Mouse (Mus musculus) Patski (cell line): ENCODE measurements around the gene Cnnm2. TPM values are rescaled to one million over a fixed set of nuclear protein-coding genes. Genes with fewer than 3 reads are reported as not detected.

ENCODE experiments used
- ATAC-seq: fragments of 100-300 bp; one replicate; pipeline ENCODE4 v1.8.0; 2021
- CTCF ChIA-PET: fragments of 350-600 bp; sonication (Branson Sonifier 250); formaldehyde crosslinking; loops from one replicate; lab custom pipeline; 2022; ENCODE audit warnings: inconsistent platforms; lab: Charles Lee
- POLR2A ChIA-PET: fragments of 350-600 bp; sonication (Branson Sonifier 250); formaldehyde crosslinking; loops from one replicate; lab custom pipeline; 2022; ENCODE audit warnings: antibody characterized with exemption, inconsistent platforms; lab: Charles Lee
- DNase-seq: peaks from one replicate; pipeline ENCODE4 v3.0.0-alpha.2; 2011; ENCODE audit warnings: low read depth, low spot score
- H3K27me3 ChIP-seq: fragments of 371-371 bp; one replicate; pipeline ENCODE4 v1.5.1; 2021
- CTCF ChIP-seq: fragments of 100-300 bp; IDR thresholded peaks from one replicate; pipeline ENCODE4 v1.5.1; 2021
- in situ Hi-C: fragments of 300-500 bp; cut with MboI; formaldehyde crosslinking; loops from 3 replicates; pipeline ENCODE4 v1.11.1; 2018; ENCODE audit warnings: low pct_unique_long_range_greater_than_20kb, mixed read lengths
- polyA plus RNA-seq: library from polyadenylated mRNA; unstranded; gene quantifications from one replicate; pipeline ENCODE4 v1.2.3, GENCODE M21; 2021

Cnnm2 gene
- polyA plus RNA-seq, 1 experiment from 2014 or later = 53.2 TPM

- TF ChIP-seq CTCF = no peak
- ATAC-seq (no peak), DNase-seq (no peak)
- ChIA-PET CTCF (interaction anchor here (1.4 kb wide), 1 partner anchor 17 kb away, joined by 3 read pairs; no protein-coding TSS in a partner anchor), POLR2A (no interaction called here)
- peaks cover 49% of the 10 kb centered on the region for H3K27me3 ChIP-seq
- in situ Hi-C loops = no loop called here
These were observed 27.8 kb upstream of the Cnnm2 start for GRCm38 (mm10) chr19:46733626-46734025.

GRCm38 (mm10) chr19:46735241-46735640, 26.2 kb upstream of the Cnnm2 start:
- ChIA-PET CTCF (interaction anchor here (1.4 kb wide), 1 partner anchor 19 kb away, joined by 3 read pairs; no protein-coding TSS in a partner anchor), POLR2A (no interaction called here)
- H3K27me3 ChIP-seq = peaks cover 57% of the 10 kb centered on the region
- in situ Hi-C loops = no loop called here
- no peak for TF ChIP-seq CTCF
- no peak for DNase-seq
- no peak for ATAC-seq

GRCm38 (mm10) chr19:46737106-46737505, 24.3 kb upstream of the Cnnm2 start:
- TF ChIP-seq CTCF = no peak
- ChIA-PET CTCF (interaction anchor here (1.5 to 1.8 kb wide), 2 partner anchors 47 to 64 kb away, joined by 5 to 6 read pairs; partner anchors contain the start of genes Borcs7 and Cyp17a1), POLR2A (no interaction called here)
- ATAC-seq = no peak
- peaks cover 57% of the 10 kb centered on the region for H3K27me3 ChIP-seq
- in situ Hi-C loops = no loop called here
- no peak for DNase-seq

- TF ChIP-seq CTCF = peak; percentile 80
- ChIA-PET CTCF (interaction anchor here (0.7 to 1.8 kb wide), 8 partner anchors 70 to 276 kb away, joined by 3 to 9 read pairs (median 3); no protein-coding TSS in a partner anchor), POLR2A (interaction anchor here (1.0 kb wide), 2 partner anchors 25 to 153 kb away, joined by 3 to 4 read pairs; no protein-coding TSS in a partner anchor)
- no peak for DNase-seq
- no peak for ATAC-seq
- in situ Hi-C loops = loop anchor here (5.0 kb wide), 2 partner anchors 73 to 153 kb away; no protein-coding TSS in a partner anchor
- H3K27me3 ChIP-seq = peaks cover 37% of the 10 kb centered on the region
These were observed 20.9 kb upstream of the Cnnm2 start for GRCm38 (mm10) chr19:46740341-46741008.

DNA sequence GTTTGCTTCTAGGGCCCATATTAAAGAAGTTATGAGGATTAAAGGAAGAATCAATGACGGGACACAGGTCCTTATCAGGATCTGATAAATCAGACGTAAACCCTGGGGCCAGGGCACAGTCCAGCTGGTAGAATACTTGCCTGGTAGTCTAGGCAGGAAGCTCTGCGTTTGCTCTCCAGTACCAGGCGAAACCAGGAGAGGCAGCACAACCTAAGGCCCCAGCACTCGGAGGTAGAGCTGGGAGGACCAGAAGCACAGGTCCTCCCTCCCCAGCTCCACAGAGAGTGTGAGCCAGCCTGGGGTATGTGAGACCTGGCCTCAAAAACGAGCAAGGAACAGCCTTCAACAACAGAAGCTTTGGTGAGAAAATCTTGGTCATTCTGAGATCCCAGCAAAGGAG, 19.8 kb upstream of the Cnnm2 start:
- DNase-seq (no peak), ATAC-seq (no peak)
- peak; percentile 39 for TF ChIP-seq CTCF
- POLR2A ChIA-PET = no interaction called here
- H3K27me3 ChIP-seq = peaks cover 33% of the 10 kb centered on the region
- in situ Hi-C loops = loop anchor here (5.0 kb wide), 2 partner anchors 74 to 154 kb away; no protein-coding TSS in a partner anchor
- CTCF ChIA-PET = interaction anchor here (0.7 to 1.3 kb wide), 10 partner anchors 14 to 275 kb away, joined by 3 to 5 read pairs (median 4); partner anchors contain the start of gene Cyp17a1

DNA sequence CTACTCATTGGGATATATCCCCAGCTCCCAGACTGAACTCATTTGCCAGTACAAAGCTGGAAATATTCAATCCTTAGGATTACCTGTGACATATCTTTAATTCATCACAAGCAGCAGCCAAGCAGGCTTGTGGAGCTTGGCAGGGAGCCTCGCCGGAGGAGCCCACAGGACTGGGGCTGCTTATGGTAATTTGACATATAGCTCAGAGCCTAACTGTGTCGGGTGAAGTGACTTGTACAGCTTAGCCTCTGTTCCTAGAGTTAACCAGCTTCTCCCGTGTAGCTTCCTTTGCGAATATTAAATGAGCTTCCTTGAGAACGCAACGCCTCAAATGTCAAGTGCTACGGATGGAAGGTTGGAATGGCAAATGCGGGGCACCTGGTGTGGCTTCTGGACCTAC, 16.7 kb upstream of the Cnnm2 start:
- H3K27me3 ChIP-seq = peaks cover 25% of the 10 kb centered on the region
- DNase-seq (no peak), ATAC-seq (no peak)
- ChIA-PET POLR2A (interaction anchor here (0.6 to 0.9 kb wide), 2 partner anchors 127 to 317 kb away, joined by 3 read pairs; no protein-coding TSS in a partner anchor), CTCF (interaction anchor here (0.6 to 1.5 kb wide), 4 partner anchors 10 to 156 kb away, joined by 3 to 4 read pairs (median 3); no protein-coding TSS in a partner anchor)
- in situ Hi-C loops = loop anchor here (5.0 kb wide), 2 partner anchors 77 to 157 kb away; no protein-coding TSS in a partner anchor
- TF ChIP-seq CTCF = no peak

GRCm38 (mm10) chr19:46747799-46748198, 13.6 kb upstream of the Cnnm2 start:
- ATAC-seq (no peak), DNase-seq (no peak)
- POLR2A ChIA-PET = interaction anchor here (0.6 kb wide), 2 partner anchors 74 to 289 kb away, joined by 3 to 8 read pairs; no protein-coding TSS in a partner anchor
- H3K27me3 ChIP-seq = peaks cover 28% of the 10 kb centered on the region
- in situ Hi-C loops = no loop called here
- no peak for TF ChIP-seq CTCF
- CTCF ChIA-PET = no interaction called here

DNA sequence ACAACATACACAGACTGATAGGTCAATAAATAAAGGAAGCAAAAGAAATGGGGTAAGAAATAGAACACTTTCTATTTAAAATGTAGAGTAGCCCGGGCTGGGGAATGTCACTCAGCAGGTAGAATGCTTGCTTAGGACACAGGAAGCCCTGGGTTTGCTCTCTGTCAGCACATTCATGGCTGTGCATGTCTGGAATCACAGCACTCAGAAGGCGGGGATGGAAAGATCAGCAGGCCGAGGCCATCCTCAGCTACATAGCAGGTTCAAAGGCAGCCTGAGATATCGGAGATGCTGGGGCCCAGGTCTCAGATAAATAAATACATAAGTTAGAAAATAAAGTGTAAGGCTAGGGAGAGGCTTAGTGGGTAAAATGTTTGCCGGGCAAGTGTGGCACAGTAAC, 9.2 kb upstream of the Cnnm2 start:
- in situ Hi-C loops = no loop called here
- ChIA-PET CTCF (interaction anchor here (2.2 kb wide), 1 partner anchor 8 kb away, joined by 9 read pairs; no protein-coding TSS in a partner anchor), POLR2A (no interaction called here)
- H3K27me3 ChIP-seq = peaks cover 22% of the 10 kb centered on the region
- DNase-seq (no peak), ATAC-seq (no peak)
- no peak for TF ChIP-seq CTCF

DNA sequence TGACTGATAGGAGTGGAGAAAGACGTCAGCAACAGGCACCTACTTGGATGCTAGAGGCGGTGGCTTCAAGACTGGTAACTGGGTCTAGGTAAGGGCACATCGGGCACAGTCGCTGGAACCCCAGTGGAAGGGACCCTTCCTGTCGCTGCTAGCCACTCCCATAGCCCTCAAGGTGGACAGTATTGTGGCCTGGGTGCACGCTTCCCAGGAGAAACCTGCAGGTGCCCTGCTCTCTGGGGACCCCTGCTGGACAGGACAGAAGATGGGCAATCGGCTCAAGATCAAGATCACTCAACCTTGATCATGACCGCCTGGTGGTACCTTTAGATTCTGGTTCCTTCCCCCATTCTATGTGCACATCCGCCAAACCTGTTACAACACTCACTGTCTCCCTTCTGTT, 6.3 kb upstream of the Cnnm2 start:
- DNase-seq (no peak), ATAC-seq (no peak)
- no peak for TF ChIP-seq CTCF
- CTCF ChIA-PET = interaction anchor here (0.8 to 1.7 kb wide), 6 partner anchors 10 to 102 kb away, joined by 3 to 4 read pairs (median 3); partner anchors contain the start of gene Cyp17a1
- H3K27me3 ChIP-seq = peaks cover 18% of the 10 kb centered on the region
- in situ Hi-C loops = no loop called here
- POLR2A ChIA-PET = no interaction called here

DNA sequence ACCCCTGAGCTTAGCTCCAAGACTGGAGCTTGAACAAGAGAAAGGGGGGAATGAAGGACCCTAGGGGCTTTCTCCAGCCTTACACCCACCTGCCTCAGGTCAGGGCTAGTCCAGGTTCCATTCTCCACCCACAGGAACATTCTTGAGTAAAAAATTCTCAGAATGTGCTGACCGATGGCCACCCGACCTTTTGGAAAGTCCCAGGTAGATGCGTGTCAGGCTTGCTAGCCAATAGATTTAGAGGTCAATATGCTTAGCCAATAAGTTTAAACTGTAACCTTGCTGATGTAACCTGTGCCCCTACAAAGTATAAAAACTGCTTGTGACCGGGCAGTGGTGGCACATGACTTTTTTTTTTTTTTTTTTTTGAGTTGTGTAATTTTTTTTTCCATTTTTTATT, 5.2 kb upstream of the Cnnm2 start:
- in situ Hi-C loops = no loop called here
- peaks cover 18% of the 10 kb centered on the region for H3K27me3 ChIP-seq
- no peak for ATAC-seq
- ChIA-PET CTCF (interaction anchor here (0.9 to 1.7 kb wide), 4 partner anchors 15 to 91 kb away, joined by 3 to 4 read pairs (median 3); partner anchors contain the start of gene Cyp17a1), POLR2A (no interaction called here)
- no peak for TF ChIP-seq CTCF
- DNase-seq = no peak
